Mouse (Mus musculus) common myeloid progenitor, adult 5-6 weeks (primary cell): ENCODE measurements around the gene Usp51. TPM values are rescaled to one million over a fixed set of nuclear protein-coding genes. Genes with fewer than 3 reads are reported as not detected.
"Not testable (repeated sequence)": the region's sequence is repeated elsewhere in the genome, so short reads cannot be mapped to it uniquely, and the experiment has no call there.

Experiments
- ATAC-seq: replicated peaks from 2 replicates; pipeline ENCODE4 v1.8.0; 2016; ENCODE audit warnings: low read depth, mild to moderate bottlenecking, moderate TSS enrichment, inconsistent platforms; ENCODE audit not compliant: poor library complexity, severe bottlenecking
- total RNA-seq: library from RNA; stranded (forward); fragments of 200-1000, 187-1606 nt; gene quantifications from 2 replicates; pipeline ENCODE4 v1.2.3, GENCODE M21; 2017

Gene Usp51
- 1.1 and 1.3 TPM in 2 replicates for total RNA-seq

GRCm38 (mm10) chrX:153006387-153006841, at the start of gene Usp51:
Gene Usp51 (plus strand): TSS chrX:153006469.
- peak; percentile 81 for ATAC-seq

DNA sequence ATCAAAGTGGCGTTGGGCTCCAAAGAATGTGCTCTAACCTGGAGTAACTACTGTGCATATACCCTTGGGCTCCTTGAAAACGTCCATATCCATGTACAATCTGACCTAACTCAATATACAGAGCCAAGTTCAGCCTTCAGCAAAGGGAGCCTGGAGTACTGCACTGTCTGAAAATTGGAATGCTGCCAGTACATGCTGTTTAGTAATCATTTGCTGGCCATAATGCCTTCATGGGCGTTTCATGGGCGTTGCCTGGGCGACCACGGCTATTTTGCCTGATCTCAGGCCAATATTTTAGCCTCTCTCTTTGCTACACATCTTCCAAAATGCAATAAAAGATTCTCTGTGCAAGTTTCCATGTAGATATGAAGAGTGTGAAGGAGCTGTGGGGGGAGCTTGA, 36.7 kb upstream of the Usp51 start:
- ATAC-seq: no peak

DNA sequence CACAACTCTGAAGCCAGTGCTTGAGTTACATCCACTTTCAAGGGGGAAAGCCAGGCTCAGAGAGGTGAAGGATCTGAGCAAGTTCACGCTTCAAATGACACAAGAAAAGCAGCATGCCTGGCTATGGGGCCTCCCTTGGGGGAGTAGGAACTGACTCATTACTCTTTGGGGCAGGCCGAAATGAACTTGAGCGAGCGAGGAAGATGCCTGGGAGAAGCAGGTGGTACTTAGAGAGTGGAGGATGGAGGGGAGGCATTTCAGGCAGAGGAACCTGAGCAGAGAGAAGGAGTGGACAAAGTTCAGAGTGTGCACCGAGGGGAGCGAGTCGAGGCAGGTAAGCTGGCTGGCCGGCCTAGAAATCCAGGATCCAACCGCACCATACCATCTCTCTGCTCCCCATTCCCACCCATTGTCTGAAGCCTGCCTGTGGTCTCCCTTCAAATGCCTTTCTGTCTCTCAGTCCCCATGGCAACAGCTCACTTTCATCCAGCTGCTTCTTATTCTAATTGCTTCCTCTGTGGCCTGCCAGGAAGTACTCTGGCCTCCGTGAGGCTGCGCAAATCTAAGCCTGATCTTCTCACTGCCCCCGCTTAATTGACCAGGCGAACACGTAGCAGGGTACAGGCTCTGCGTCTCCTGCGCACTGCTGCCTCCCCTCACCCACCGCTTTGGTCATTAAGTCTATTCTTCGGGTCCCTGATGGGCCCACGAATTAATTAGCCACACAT, 32.6 kb upstream of the Usp51 start:
- peak; percentile 95 for ATAC-seq

- ATAC-seq: peak; percentile 59
Observed at GRCm38 (mm10) chrX:152974204-152974661, 32.0 kb upstream of the Usp51 start.

- no peak for ATAC-seq
Observed at GRCm38 (mm10) chrX:152976538-152976937, 29.7 kb upstream of the Usp51 start.

DNA sequence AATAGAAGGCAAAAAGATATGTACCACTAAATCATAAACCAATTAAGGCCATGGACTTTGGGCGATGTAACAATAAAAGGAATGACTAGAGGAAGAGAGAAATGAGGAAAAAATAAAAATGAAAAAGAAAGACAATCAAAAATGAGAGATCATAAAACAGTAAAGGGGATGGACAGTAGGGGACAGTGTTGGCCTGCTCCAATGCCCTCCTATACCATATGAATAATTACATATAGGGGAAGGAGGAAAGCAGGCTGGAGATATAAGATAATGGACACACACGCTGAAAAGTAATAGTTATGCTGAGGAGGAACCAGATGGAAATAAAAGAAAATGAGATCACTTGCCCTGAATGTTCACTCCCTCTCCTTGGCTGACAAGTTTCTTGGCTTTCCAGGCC, 21.3 kb upstream of the Usp51 start:
- peak; percentile 56; the same call in 1 of the 2 replicates for ATAC-seq

DNA sequence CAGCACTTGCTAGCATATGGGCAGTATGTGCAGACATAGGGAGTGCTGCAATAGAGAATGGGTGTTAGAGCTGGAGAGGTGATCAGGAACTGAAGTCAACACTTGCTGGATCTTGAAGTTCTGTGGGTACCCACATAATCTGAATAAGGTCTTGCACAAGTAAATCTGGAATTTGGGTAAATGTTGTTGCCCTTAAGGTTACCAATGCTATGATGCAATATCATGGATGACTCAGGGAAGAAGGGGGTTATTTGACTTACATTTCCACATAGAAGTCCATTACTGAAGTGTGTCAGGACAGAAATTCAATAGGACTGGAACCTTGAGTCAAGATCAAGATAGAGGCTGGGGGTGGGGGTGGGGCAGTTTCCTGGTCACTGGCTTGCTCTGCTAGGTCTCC, 16.4 kb upstream of the Usp51 start:
- ATAC-seq: peak; percentile 58

DNA sequence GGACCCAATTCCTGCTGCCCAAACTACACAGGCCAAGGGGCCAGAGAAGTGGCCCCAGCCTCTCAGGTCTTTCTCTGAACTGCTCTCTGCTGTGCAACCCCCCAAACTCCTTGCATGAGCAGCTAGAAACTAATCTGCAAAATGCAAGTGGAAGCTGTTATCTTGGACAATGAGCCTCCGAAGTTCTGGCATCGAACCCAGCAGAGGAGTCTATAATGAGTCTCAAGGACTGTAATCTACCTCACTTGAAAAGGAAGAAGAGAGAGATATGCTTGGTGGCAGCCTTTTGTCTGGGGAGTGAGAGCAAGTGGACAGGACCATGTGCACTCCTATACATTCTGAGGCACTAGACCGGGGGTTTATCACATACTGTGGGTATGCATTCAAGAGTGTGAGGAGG, 10.2 kb upstream of the Usp51 start:
- not testable (repeated sequence) for ATAC-seq

DNA sequence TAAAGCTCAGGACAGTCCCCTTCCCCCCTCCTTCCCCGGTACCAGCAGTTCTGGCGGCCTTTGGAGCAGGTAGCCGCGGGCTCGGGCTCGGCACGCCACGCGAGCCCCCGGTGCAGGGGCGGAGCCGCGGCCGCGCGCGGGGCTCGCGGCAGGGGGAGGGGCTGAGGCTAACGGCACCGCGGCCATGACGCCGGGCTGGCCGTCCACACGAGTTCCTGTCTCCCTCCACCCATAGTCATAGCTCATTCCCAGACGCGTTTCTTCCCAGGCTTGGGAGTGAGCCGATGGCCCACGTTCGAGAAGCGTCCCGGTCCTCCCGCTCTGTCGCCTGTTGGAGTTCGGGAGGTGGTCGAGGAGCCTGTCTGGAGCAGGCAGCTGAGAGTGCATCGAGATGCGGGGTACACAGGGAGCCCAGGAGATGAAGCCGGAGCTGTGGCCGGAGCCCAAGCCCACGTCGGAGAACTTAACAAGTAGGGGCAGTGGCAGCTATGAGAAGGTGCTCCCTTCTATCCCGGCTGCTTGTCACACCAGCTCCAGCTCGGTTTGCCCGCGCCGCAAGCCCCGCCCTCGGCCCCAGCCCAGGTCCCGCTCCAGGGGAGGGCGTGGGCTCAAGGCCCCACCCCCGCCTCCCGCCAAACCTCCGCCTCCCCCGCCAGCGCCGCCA, 884 bp downstream of the Usp51 start:
- ATAC-seq: peak; percentile 80

GRCm38 (mm10) chrX:153007685-153008047, 1.4 kb downstream of the Usp51 start:
- no peak for ATAC-seq

DNA sequence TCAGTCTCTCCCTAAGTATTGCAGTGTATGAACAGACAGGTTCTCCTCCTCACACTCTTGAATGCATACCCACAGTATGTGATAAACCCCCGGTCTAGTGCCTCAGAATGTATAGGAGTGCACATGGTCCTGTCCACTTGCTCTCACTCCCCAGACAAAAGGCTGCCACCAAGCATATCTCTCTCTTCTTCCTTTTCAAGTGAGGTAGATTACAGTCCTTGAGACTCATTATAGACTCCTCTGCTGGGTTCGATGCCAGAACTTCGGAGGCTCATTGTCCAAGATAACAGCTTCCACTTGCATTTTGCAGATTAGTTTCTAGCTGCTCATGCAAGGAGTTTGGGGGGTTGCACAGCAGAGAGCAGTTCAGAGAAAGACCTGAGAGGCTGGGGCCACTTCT, 19.0 kb downstream of the Usp51 start:
- peak; percentile 25; the same call in 1 of the 2 replicates for ATAC-seq

DNA sequence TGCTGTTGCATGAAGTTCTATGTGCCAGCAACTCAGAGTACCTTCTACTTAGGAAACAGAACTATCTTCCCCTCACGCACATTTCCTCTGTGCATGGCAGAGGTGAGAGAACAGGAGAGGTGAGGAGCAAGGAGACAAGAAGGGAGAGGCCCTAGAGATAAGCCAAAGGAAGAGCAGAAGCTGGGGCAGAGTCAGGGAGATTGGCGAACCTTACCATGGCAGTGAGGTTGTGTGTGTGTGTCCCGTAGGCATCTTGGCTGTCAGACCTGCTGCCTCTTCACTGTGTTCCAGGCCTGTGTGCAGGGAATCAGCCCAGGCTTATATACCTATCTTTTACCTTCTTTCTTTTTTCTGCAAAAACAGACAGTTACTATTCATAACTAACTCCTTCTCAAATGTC, 19.4 kb downstream of the Usp51 start:
- ATAC-seq: not testable (repeated sequence)

- ATAC-seq: peak; percentile 72
Observed at GRCm38 (mm10) chrX:153031547-153031946, 25.3 kb downstream of the Usp51 start.

GRCm38 (mm10) chrX:153037087-153037971, 31.1 kb downstream of the Usp51 start, which contains the start of gene Mageh1:
Gene Mageh1 (minus strand): TSS chrX:153037575.
- peak; percentile 91 for ATAC-seq

- ATAC-seq: peak; percentile 72
Observed at GRCm38 (mm10) chrX:153037972-153038744, 31.9 kb downstream of the Usp51 start.

Other genes starting within 250 kb of the Usp51 start
- not detected in 2 replicates for gene Shroom2, start 237.0 kb upstream of the Usp51 start, total RNA-seq
- not detected in 2 replicates for gene Gpr143, start 224.5 kb upstream of the Usp51 start, total RNA-seq
- 1.9 and 2.1 TPM in 2 replicates for gene Mageh1, start 31.1 kb downstream of the Usp51 start, total RNA-seq
- not detected in 2 replicates for gene Foxr2, start 112.3 kb downstream of the Usp51 start, total RNA-seq
- 10.2 and 11.2 TPM in 2 replicates for gene Rragb, start 133.5 kb downstream of the Usp51 start, total RNA-seq
- 1.9 and 3.6 TPM in 2 replicates for gene Klf8, start 231.0 kb downstream of the Usp51 start, total RNA-seq